Mouse (Mus musculus): ENCODE results near the gene Cldnd1.
A peak's percentile ranks its signal among the peaks of the same experiment; 100 is the strongest.

Gene Cldnd1

GRCm38 (mm10) chr16:58701779-58702178 lies 25.9 kb upstream of the Cldnd1 start:
- no peak for TF ChIP-seq GATA4 (IDR thresholded peaks at IDR 0.05; ENCODE audit: insufficient replicate concordance, low read length)

GRCm38 (mm10) chr16:58702329-58702932 lies 25.3 kb upstream of the Cldnd1 start:
- no peak for TF ChIP-seq GATA4 (IDR thresholded peaks at IDR 0.05; ENCODE audit: insufficient replicate concordance, low read length)

- peak; percentile 61 for TF ChIP-seq GATA4 (IDR thresholded peaks at IDR 0.05; ENCODE audit: insufficient replicate concordance, low read length)
Observed at GRCm38 (mm10) chr16:58703382-58704124, 24.2 kb upstream of the Cldnd1 start.

GRCm38 (mm10) chr16:58704999-58705398 lies 22.7 kb upstream of the Cldnd1 start:
- TF ChIP-seq GATA4 (IDR thresholded peaks at IDR 0.05; ENCODE audit: insufficient replicate concordance, low read length), result no peak

GRCm38 (mm10) chr16:58707276-58707905 lies 20.3 kb upstream of the Cldnd1 start:
- TF ChIP-seq GATA4 (IDR thresholded peaks at IDR 0.05; ENCODE audit: insufficient replicate concordance, low read length), result no peak

GRCm38 (mm10) chr16:58708601-58709475 lies 18.9 kb upstream of the Cldnd1 start:
- no peak for TF ChIP-seq GATA4 (IDR thresholded peaks at IDR 0.05; ENCODE audit: insufficient replicate concordance, low read length)

GRCm38 (mm10) chr16:58709536-58709935 lies 18.2 kb upstream of the Cldnd1 start:
- no peak for TF ChIP-seq GATA4 (IDR thresholded peaks at IDR 0.05; ENCODE audit: insufficient replicate concordance, low read length)

GRCm38 (mm10) chr16:58712221-58712620 lies 15.5 kb upstream of the Cldnd1 start:
- no peak for TF ChIP-seq GATA4 (IDR thresholded peaks at IDR 0.05; ENCODE audit: insufficient replicate concordance, low read length)

GRCm38 (mm10) chr16:58713128-58713527 lies 14.6 kb upstream of the Cldnd1 start:
- TF ChIP-seq GATA4 (IDR thresholded peaks at IDR 0.05; ENCODE audit: insufficient replicate concordance, low read length), result no peak

- TF ChIP-seq GATA4 (IDR thresholded peaks at IDR 0.05; ENCODE audit: insufficient replicate concordance, low read length), result no peak
Observed at GRCm38 (mm10) chr16:58715018-58715417, 12.7 kb upstream of the Cldnd1 start.

- TF ChIP-seq GATA4 (IDR thresholded peaks at IDR 0.05; ENCODE audit: insufficient replicate concordance, low read length), result no peak
Observed at GRCm38 (mm10) chr16:58718666-58719120, 9.0 kb upstream of the Cldnd1 start, which contains the start of gene Gpr15. Gene Gpr15 (minus strand): TSS chr16:58719070.

- no peak for TF ChIP-seq GATA4 (IDR thresholded peaks at IDR 0.05; ENCODE audit: insufficient replicate concordance, low read length)
Observed at GRCm38 (mm10) chr16:58722292-58722691, 5.4 kb upstream of the Cldnd1 start.

GRCm38 (mm10) chr16:58726680-58727476 lies 832 bp upstream of the Cldnd1 start:
- no peak for TF ChIP-seq GATA4 (IDR thresholded peaks at IDR 0.05; ENCODE audit: insufficient replicate concordance, low read length)

- TF ChIP-seq GATA4 (IDR thresholded peaks at IDR 0.05; ENCODE audit: insufficient replicate concordance, low read length), result no peak
Observed at GRCm38 (mm10) chr16:58728176-58728671, 514 bp downstream of the Cldnd1 start.

All from liver, adult (tissue).